20 mouse cellular contexts compared by ENCODE assay signal in genomic region chr13:21916056-21916455, GRCm38 (mm10). TPM values are rescaled to one million over a fixed set of nuclear protein-coding genes. Genes with fewer than 3 reads are reported as not detected.
"Had no signal": no experiment of that assay in that cellular context is flagged by ENCODE, and none has a peak within 500 bp of the region (broad histone marks: within the 10 kb centered on the region; RNA-seq: fewer than 3 reads in every experiment).

No protein-coding gene starts in this region.

- DNase-seq: kidney, adult 11 months; kidney, adult 8-10 months; kidney, postnatal 10 days; kidney, postnatal 4 days; lung, embryonic 14.5 days; retina, postnatal 1 day; right cerebral cortex, postnatal 25 days; spleen, adult 18-20 months; thymus, postnatal 25 days had no signal

- H3K36me3 ChIP-seq: kidney, embryonic 15.5 days; limb, embryonic 10.5 days; limb, embryonic 13.5 days; midbrain, embryonic 13.5 days; neural tube, embryonic 13.5 days; stomach, embryonic 15.5 days had no signal

- H3K4me3 ChIP-seq: kidney, embryonic 15.5 days; limb, embryonic 13.5 days; midbrain, embryonic 13.5 days; myocyte; neural tube, embryonic 13.5 days; stomach, embryonic 15.5 days had no signal

- ATAC-seq: lung, postnatal 0 days; midbrain, embryonic 13.5 days; midbrain, embryonic 16.5 days had no signal

- H3K27ac ChIP-seq: kidney, embryonic 15.5 days; limb, embryonic 10.5 days; limb, embryonic 13.5 days; macrophage; midbrain, embryonic 13.5 days; neural tube, embryonic 13.5 days; stomach, embryonic 15.5 days had no signal

- H3K9me3 ChIP-seq: kidney, embryonic 15.5 days; limb, embryonic 10.5 days; limb, embryonic 13.5 days; midbrain, embryonic 13.5 days; neural tube, embryonic 13.5 days; stomach, embryonic 15.5 days had no signal

- H3K4me1 ChIP-seq: limb, embryonic 13.5 days had no signal

- H3K4me2 ChIP-seq: limb, embryonic 13.5 days; midbrain, embryonic 13.5 days; neural tube, embryonic 13.5 days; stomach, embryonic 15.5 days had no signal

- H3K9ac ChIP-seq: kidney, embryonic 15.5 days; limb, embryonic 13.5 days; lung, embryonic 14.5 days; midbrain, embryonic 13.5 days; neural tube, embryonic 13.5 days; stomach, embryonic 15.5 days had no signal

RNA-seq across cellular contexts. Expression of gene Zfp184, which starts 28.8 kb away (rescaled TPM):
- total RNA-seq: monocyte, adult 5-6 weeks had no signal
